Mouse (Mus musculus): Measurements from ENCODE around the gene Deup1.

DNA sequence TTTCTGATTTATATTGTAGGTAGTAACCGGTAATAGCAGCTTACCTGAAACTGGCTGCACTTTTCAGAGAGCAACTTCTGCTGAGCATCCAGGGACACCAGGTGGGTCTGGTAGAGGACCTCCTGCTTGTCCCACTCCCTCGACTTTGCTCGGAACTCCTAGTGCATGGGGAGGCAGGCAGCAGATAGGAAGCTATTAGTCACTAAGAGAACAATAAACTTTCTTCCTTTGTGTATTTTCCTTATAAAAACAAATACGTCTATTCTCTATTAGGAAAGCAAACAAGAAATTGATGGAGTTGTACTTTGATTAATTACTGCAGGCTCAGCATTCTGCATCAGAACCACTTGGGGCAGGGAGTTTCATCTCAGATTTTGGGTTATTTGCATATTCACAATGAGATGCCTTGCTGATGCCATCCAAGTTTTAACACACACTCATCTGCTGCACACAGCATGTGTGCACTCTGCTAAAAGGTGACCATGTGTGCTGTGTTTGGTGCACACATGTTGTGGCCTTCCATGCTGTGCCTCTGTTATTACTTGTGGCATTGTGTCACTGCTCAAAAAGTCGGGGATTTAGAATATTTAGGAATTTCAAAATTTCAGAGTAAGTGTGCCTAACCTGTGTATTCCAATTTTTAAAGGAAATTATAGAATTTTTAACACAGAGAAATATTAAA, 26.7 kb downstream of the Deup1 start:
- no peak for TF ChIP-seq MAX (IDR thresholded peaks at IDR 0.05)
- TF ChIP-seq CTCF (IDR thresholded peaks at IDR 0.05; ENCODE audit: control insufficient read depth, insufficient read depth, insufficient read length) = no peak
- no peak for TF ChIP-seq MYOG (IDR thresholded peaks at IDR 0.05; ENCODE audit: control insufficient read depth, extremely low read depth, insufficient read length)

All from C2C12 (cell line).